Mouse (Mus musculus): ENCODE measurements around the gene App. TPM values are rescaled to one million over a fixed set of nuclear protein-coding genes. Genes with fewer than 3 reads are reported as not detected.

The App gene
- total RNA-seq, 2 experiments from 2014 or later = 63.2 to 121 TPM

DNA sequence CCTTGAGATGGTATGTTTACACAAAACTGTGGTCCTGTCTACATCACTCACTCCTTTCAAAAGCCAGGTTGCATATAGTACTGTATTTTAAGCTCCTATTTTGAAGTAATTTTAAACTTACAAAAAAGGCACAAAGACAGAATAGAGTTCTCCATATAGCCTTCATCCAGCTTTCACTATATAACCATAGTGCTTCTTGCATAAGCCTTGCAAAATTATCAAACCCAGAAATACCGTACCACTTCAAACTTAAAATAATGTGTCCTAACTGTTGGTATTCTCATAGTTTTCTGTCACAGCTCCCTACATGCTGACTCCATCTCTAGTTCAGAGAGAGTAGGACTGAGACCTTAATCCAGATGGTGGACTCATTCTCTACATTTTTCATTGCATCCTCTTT lies 245.7 kb downstream of the App start:
- no peak for ATAC-seq (replicated peaks; ENCODE audit: poor library complexity, severe bottlenecking)

GRCm38 (mm10) chr16:84919649-84920308 lies 253.8 kb downstream of the App start:
- no peak for ATAC-seq (replicated peaks; ENCODE audit: poor library complexity, severe bottlenecking)

DNA sequence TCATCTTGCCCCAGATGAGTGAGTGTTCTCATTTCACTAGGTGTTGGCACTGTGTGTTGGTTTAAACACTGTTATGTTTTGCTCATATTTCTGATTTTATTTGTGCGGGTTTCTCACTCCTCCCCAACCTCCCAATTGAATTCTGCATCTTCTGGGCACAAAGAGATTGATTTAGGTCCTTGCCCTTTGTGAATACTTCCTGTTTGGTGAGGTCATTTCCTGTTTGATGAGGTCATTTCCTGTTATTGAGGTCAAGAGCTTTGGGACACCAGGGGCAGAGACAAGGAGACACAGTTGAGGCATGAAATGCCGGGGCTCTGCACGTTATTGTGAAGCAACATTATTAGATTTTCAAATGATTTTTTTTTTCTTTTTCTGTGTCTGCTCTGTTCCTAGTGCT lies 254.5 kb downstream of the App start:
- ATAC-seq (replicated peaks; ENCODE audit: poor library complexity, severe bottlenecking) = no peak

DNA sequence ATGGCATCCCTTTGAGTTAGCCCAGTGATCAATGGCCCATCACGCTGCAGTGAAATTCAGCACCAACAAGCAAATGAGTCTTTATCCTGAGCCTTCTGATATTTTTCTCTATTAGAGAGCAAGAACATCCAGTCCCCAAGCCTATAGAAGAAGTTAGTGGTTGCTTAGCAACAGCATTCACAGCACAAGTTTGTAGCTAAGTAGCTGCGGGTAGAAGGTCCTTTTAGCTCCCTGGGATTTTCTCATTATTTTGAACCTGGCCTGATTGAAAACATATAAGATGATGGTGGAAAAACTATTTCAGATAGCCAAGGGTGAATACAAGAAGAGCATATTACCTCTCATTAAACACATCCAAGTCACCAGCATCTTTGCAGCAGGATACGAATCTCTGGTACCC lies 256.8 kb downstream of the App start:
- no peak for ATAC-seq (replicated peaks; ENCODE audit: poor library complexity, severe bottlenecking)

DNA sequence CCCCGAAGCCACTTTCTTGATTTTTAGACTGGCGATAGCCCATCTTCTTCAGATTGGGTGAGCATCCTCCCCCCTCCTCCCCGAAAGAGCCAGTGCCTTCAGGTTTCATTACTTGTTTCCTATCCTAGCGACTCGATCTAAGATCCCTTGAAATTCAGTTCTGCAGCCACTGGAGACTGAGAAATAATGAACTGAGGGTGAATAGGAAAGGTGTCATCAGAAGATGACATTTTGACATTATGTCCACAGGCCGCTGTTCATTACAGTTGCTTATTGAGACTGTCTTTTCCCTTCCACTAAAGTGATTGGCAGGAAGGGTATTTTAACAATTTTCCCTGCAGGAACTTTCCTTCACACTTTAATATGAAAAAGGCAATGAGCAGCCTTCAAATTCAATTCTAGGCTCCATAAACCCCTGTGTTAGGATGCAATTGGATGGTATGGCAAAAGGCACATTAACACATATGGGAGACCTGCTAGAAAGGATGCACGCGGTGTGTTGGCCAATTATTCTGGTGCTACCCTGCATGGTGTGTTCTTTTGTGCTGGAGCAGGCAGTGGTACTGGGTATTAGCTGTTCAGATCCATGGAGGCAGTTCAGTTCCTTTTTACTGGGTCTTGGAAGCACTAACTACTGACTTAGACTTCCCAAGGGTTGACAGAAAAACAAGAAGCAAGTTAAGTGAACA lies 261.9 kb downstream of the App start:
- ATAC-seq (replicated peaks; ENCODE audit: poor library complexity, severe bottlenecking) = no peak

DNA sequence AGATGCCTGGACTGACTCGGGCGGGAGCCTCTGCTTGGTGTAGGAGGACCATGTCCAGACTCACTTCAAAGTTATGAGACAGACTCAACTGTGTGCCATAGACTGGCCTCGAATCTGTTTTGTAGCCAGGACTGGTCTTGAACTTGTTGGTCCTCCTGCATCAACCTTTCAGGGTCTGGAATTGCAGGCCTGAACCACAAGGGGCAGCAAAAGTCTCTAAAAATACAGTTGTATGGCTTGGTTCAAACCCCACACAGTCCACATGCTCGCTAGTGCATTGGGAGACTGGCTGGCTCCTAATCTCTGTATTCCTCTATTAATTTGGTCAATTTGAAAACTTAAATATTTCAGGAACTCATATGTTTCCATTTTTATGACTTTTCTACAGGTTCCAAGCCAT lies 270.6 kb downstream of the App start:
- 0 out of 2 replicates have a peak, but pooled peaks have one; percentile 12 for ATAC-seq (replicated peaks; ENCODE audit: poor library complexity, severe bottlenecking)

Measured in granulocyte monocyte progenitor cell, adult 5-6 weeks (primary cell).